Mouse (Mus musculus) urinary bladder, adult 2 months (tissue): Measurements from ENCODE around the gene Krt9. TPM values are rescaled to one million over a fixed set of nuclear protein-coding genes. Genes with fewer than 3 reads are reported as not detected.

Experiments
- DNase-seq: peaks from one replicate; pipeline ENCODE4 v3.0.0; 2022; ENCODE audit warnings: low spot score
- polyA plus RNA-seq: library from polyadenylated mRNA; depleted of rRNA; stranded (reverse); fragments of >200 nt; gene quantifications from 2 replicates; pipeline ENCODE4 v1.2.3, GENCODE M21; 2012; rRNA removed

Krt9 gene
- polyA plus RNA-seq, 1 experiment: not detected

DNA sequence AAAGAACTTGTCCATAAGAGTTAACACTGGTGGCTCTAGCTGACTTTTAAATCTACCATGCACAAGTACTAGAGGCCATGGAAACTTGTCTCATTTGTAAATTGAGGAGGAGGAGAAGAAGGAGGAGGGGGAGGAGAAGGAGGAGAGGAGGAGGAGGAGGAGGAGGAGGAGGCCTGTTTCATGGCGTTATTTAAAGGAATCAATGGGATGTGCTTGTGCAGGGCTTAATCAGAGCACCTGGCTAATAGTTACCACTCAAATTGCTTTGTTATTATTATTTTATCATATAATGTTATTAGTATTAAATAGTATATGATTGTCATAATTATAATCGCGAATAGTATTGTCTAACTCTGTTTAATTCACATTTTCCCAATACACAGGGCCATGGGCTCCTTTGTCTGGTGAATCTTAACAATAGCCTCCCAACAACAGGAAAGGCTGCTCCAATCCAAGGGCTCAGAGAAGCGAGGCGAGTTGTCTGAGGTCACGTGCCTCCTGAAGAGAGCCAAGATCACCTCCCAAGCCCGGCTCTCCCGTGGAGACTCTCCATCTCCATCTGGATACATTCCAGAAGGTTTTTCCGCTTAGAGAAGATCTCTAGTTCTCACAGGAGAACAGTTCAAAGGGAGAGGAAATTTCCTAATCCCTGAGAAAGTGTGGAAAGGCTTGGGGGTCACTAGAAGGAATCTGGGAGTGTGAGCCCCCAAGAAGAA, 44.3 kb downstream of the Krt9 start, which contains the start of gene Krt19:
Gene Krt19, minus strand, starts transcription at position 51 of the 716 bp plus-strand sequence.
- DNase-seq: no peak

DNA sequence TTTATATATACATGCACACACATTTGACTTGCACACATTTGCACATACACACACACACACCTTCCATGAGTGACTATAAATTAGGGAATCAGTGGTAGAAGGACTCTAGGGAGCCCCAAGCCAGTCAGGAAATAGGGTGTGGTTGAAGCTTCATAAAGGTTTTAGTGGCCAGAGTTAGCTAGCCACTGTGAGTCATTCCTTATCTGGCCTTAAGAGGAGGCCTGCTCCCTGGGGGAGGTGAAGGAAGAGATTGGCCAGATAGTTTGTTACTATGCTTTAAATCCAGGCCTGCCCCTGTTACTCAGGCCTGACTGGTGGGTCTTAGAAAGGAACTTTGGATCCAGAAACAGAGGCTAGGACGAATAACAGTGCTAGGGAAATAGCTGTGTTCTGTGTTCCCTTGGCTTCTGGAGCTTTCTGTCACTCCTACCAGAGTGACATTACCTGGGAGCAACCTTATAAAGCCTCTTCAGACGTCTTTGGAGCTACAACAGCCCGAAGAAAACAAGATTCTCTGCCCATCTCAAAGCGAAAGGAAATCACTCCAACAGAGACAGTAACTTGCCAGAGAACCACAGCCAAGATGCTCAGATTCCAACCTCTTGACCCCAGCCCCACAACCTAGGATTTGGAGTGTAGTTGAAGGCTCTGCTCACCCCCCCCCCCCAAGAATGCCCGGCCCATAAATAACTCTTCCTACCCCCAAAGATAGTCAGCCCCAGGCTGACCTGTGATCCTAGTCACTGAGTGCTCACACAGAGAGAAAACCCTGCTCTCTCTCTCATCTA, 45.3 kb downstream of the Krt9 start:
- no peak for DNase-seq

DNA sequence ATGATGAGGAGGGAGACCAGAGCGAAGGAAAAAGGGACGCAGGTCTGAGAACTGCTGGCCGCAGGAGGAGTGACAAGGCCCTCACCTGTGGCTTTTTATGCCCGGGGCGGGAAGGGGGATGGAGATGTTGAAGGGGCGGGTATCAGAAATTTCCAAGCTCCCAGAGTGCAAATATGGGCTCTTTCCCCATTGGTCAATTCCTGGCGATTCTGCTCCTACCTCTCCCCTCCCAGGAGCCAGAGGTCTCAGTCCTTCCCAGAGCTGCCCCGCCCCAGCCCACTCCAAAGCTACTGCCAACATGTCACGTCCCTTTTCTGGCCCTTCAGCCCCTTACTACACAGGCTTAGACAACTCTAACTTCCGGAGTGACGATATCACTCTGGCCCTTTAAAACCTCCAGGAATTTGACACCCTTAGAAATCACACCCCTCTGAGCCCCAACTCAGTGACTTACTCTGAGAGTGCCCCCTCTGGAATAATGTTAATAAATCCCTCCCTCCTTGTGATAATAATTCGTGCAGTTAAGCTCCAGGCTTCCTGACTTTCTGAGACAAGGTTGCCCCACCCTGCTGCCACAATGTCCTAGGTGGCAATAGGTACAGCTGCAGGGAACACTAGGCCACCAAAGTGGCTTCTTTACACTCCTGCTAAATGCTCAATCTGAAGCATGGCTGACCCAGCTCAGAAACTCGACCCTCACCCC, 47.0 kb downstream of the Krt9 start:
- peak; percentile 70 for DNase-seq

GRCm38 (mm10) chr11:100145104-100145503, 47.9 kb downstream of the Krt9 start:
- peak; percentile 67 for DNase-seq

- DNase-seq: no peak
Observed at GRCm38 (mm10) chr11:100140966-100141365, 52.1 kb downstream of the Krt9 start.

GRCm38 (mm10) chr11:100139391-100139790, 53.7 kb downstream of the Krt9 start:
- DNase-seq: no peak

DNA sequence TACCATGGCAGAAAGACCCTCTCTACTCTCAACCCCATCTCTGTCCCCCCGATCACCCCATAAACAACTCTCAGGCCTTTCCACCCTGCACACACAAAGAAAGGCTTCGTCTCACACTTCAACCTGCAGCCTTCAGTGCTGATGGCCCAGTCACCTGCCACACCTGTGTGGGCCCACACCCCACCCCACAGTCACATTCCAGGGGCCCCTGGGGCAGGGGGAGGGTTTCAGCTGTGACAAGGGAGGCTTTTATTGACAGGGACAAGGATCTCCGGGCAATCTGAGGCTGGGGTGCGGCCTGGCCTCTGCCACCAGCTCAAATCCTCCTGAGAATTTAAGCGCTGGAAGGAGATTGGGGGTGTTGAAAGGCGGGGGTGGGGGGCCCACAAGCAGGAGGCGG, 54.2 kb downstream of the Krt9 start:
- DNase-seq: no peak

DNA sequence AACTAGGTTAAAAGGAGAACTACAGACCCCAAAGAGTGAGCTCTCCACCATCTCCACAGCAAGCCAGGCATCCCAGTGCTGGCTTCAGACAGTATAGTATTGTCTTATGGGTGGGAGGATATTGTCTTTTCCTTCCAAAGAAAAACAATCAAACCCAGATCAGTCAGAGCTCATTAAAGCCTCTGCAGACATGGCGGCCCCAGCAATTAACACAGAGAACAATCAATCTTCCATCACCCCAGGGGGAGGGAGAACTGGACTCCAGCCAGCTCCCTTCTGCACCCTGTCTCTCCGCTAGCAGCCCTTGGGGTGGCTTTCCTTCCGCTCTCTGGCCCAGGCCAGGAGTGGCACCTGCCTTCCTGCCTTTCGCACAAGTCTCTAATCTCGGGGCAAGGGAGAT, 55.4 kb downstream of the Krt9 start:
- DNase-seq: no peak

Other genes with a start within 250 kb of the Krt9 start
- not detected in 2 replicates for gene Krtap9-5, start 244.8 kb downstream of the Krt9 start, polyA plus RNA-seq
- not detected in 2 replicates for gene Krtap29-1, start 214.2 kb downstream of the Krt9 start, polyA plus RNA-seq
- not detected in 2 replicates for gene Krtap16-1, start 206.6 kb downstream of the Krt9 start, polyA plus RNA-seq
- gene Krtap17-1, start 199.3 kb downstream of the Krt9 start, polyA plus RNA-seq: not detected in 2 replicates
- gene Krt33a, start 177.0 kb downstream of the Krt9 start, polyA plus RNA-seq: 0.04 and 0.11 TPM in 2 replicates
- gene Krt33b, start 163.4 kb downstream of the Krt9 start, polyA plus RNA-seq: not detected in 2 replicates
- gene Krt34, start 151.7 kb downstream of the Krt9 start, polyA plus RNA-seq: not detected in 2 replicates
- gene Krt31, start 142.7 kb downstream of the Krt9 start, polyA plus RNA-seq: not detected in 2 replicates
- not detected in 2 replicates for gene Krt32, start 105.0 kb downstream of the Krt9 start, polyA plus RNA-seq
- 0.04 and 0.06 TPM in 2 replicates for gene Krt35, start 97.0 kb downstream of the Krt9 start, polyA plus RNA-seq
- gene Krt36, start 87.6 kb downstream of the Krt9 start, polyA plus RNA-seq: 0.22 and 0.33 TPM in 2 replicates
- 0.37 and 0.91 TPM in 2 replicates for gene Krt13, start 71.7 kb downstream of the Krt9 start, polyA plus RNA-seq
- gene Krt15, start 57.3 kb downstream of the Krt9 start, polyA plus RNA-seq: 622 and 677 TPM in 2 replicates
- 814 and 933 TPM in 2 replicates for gene Krt19, start 44.6 kb downstream of the Krt9 start, polyA plus RNA-seq
- 0.91 and 1.7 TPM in 2 replicates for gene Krt14, start 14.3 kb upstream of the Krt9 start, polyA plus RNA-seq
- not detected in 2 replicates for gene Krt16, start 55.7 kb upstream of the Krt9 start, polyA plus RNA-seq
- gene Krt17, start 67.8 kb upstream of the Krt9 start, polyA plus RNA-seq: 0.44 and 0.61 TPM in 2 replicates
- gene Krt42, start 76.6 kb upstream of the Krt9 start, polyA plus RNA-seq: not detected in 2 replicates
- 510 and 627 TPM in 2 replicates for gene Eif1, start 126.6 kb upstream of the Krt9 start, polyA plus RNA-seq
- not detected in 2 replicates for gene Gast, start 141.2 kb upstream of the Krt9 start, polyA plus RNA-seq
- gene Hap1, start 162.9 kb upstream of the Krt9 start, polyA plus RNA-seq: 3.6 and 4.3 TPM in 2 replicates
- 92.4 and 119 TPM in 2 replicates for gene Jup, start 204.5 kb upstream of the Krt9 start, polyA plus RNA-seq
- gene P3h4, start 221.6 kb upstream of the Krt9 start, polyA plus RNA-seq: 53.4 and 56.2 TPM in 2 replicates
- gene Fkbp10, start 222.5 kb upstream of the Krt9 start, polyA plus RNA-seq: 84.6 and 90.5 TPM in 2 replicates
- 128 and 134 TPM in 2 replicates for gene Nt5c3b, start 248.6 kb upstream of the Krt9 start, polyA plus RNA-seq
- gene Klhl10, start 248.7 kb upstream of the Krt9 start, polyA plus RNA-seq: 1.3 and 1.4 TPM in 2 replicates